Mouse (Mus musculus): ENCODE data around the gene Pilra. TPM values are rescaled to one million over a fixed set of nuclear protein-coding genes. Genes with fewer than 3 reads are reported as not detected.
A peak's percentile ranks its signal among the peaks of the same experiment; 100 is the strongest.

The Pilra gene
- total RNA-seq, 1 experiment = 0.62 TPM

DNA sequence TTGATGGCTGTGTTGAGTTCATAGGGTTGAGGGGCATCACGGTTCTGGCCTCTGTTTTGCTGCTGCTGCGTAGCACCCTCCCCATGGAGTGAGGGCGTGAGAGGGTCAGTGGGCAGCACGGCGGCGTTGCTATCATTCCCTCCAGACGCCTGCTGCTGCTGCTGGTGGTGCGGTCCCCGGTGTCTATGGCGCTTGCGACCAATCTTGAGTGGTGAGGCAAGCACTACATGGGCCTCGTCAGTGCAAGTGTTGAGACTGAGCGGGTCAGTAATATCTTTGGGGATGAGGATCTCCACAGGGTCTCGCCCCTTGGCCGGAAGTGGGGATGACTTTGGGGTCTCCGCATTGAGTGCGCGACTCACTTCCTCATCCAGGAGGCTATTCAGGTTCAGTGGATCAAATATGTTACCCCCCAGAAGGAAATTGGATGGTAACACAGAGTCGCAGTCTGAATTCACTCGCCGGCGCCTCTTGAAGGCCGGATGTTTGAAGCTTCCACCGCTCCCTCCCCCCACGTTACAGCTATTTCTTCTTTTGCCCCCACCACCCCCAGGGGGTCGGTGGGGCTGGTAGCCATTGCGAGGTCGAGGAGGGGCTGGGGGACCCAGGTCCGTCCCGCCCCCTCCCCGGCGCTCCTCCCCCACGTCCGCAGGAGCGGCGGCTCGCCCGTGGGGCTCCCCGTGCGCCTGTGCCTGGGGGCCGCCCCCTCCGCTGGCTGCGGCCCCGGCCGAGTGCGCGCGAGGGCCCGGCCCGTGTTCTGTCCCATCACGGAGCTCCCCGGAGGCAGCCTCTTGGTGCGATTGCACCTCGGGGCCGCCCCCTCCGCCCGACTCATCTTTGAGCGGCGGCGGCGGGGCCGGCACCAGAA, 50.7 kb downstream of the Pilra start:
- TF ChIP-seq CHD2 (IDR thresholded peaks at IDR 0.05; ENCODE audit: low read depth, low read length) (no peak), ZC3H11A (IDR thresholded peaks at IDR 0.05; ENCODE audit: borderline replicate concordance, low read depth, low read length) (no peak), ZNF384 (IDR thresholded peaks at IDR 0.05; ENCODE audit: low read depth, low read length) (no peak), MAFK (IDR thresholded peaks at IDR 0.05; ENCODE audit: insufficient read depth, low read depth, low read length) (no peak), HCFC1 (IDR thresholded peaks at IDR 0.05; ENCODE audit: borderline replicate concordance, insufficient read depth, low read length) (no peak)
- Histone ChIP-seq H3K9me3 (ENCODE audit: control insufficient read depth, insufficient read depth, low read depth, low read length) (no peaks in the 10 kb centered on the region), H3K9ac (ENCODE audit: insufficient read depth, low read depth, low read length, poor library complexity, severe bottlenecking) (peak overlapping the region; percentile 95), H3K4me3 (ENCODE audit: insufficient read depth in 1 of 2, low read depth in 1 of 2, low read length in 2 of 2, poor library complexity in 1 of 2, severe bottlenecking in 1 of 2) (peak overlapping the region; percentile 73 to 76), H3K4me1 (ENCODE audit: control insufficient read depth in 2 of 2, insufficient read depth in 2 of 2, low read length in 2 of 2, poor library complexity in 1 of 2) (peaks cover 0 to 22% of the 10 kb centered on the region in 2 experiments; a peak in 3 of 4 replicates), H3K36me3 (ENCODE audit: control insufficient read depth, insufficient read depth, low read length, poor library complexity, severe bottlenecking) (peaks cover 43% of the 10 kb centered on the region), H3K27ac (ENCODE audit: insufficient read depth, low read depth, low read length, poor library complexity, severe bottlenecking) (peak overlapping the region; percentile 99)
- in situ Hi-C loops (cut with MboI; ENCODE audit: low sequenced_read_pairs in 2 of 2, unreplicated experiment in 2 of 2) = loop anchor here in 1 of 2 experiments (10.0 kb wide), 1 partner anchor 379 kb away; the partner anchor contains the start of gene Cops6
- no peak for DNase-seq (ENCODE audit: low read depth, low spot score)

DNA sequence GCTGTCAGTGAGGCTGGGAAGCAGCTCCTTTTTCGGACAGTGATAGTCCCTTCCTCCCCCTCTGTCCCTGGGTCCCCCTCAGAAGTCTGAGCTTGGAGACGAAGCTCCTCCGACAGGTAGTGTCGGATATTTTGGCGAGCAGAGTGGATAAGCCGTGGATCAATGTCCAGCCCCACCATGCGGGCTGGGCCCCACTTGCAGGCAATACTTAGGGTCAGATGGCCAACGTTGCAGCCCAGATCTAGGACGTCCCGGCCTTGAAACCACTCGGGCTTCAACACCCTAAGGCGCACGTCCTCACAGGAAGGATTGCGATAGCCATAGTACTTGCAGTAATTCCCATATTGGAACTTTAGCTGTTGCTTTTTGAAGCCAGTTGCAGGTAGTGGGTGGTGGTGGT, 51.5 kb downstream of the Pilra start:
- TF ChIP-seq ZC3H11A (IDR thresholded peaks at IDR 0.05; ENCODE audit: borderline replicate concordance, low read depth, low read length) (no peak), ZNF384 (IDR thresholded peaks at IDR 0.05; ENCODE audit: low read depth, low read length) (no peak), HCFC1 (IDR thresholded peaks at IDR 0.05; ENCODE audit: borderline replicate concordance, insufficient read depth, low read length) (no peak), MAFK (IDR thresholded peaks at IDR 0.05; ENCODE audit: insufficient read depth, low read depth, low read length) (no peak), CHD2 (IDR thresholded peaks at IDR 0.05; ENCODE audit: low read depth, low read length) (no peak)
- no peak for DNase-seq (ENCODE audit: low read depth, low spot score)
- H3K4me1 ChIP-seq (ENCODE audit: control insufficient read depth in 2 of 2, insufficient read depth in 2 of 2, low read length in 2 of 2, poor library complexity in 1 of 2) = peaks cover 2 to 25% of the 10 kb centered on the region in 2 experiments
- no peaks in the 10 kb centered on the region for H3K9me3 ChIP-seq (ENCODE audit: control insufficient read depth, insufficient read depth, low read depth, low read length)
- H3K9ac ChIP-seq (ENCODE audit: insufficient read depth, low read depth, low read length, poor library complexity, severe bottlenecking) = peak overlapping the region; percentile 95; the same call in 1 of the 2 replicates
- in situ Hi-C loops (cut with MboI; ENCODE audit: low sequenced_read_pairs in 2 of 2, unreplicated experiment in 2 of 2) = loop anchor here in 1 of 2 experiments (10.0 kb wide), 1 partner anchor 380 kb away; the partner anchor contains the start of gene Cops6
- peaks cover 46% of the 10 kb centered on the region for H3K36me3 ChIP-seq (ENCODE audit: control insufficient read depth, insufficient read depth, low read length, poor library complexity, severe bottlenecking)
- H3K4me3 ChIP-seq (ENCODE audit: insufficient read depth in 1 of 2, low read depth in 1 of 2, low read length in 2 of 2, poor library complexity in 1 of 2, severe bottlenecking in 1 of 2) = peak overlapping the region; percentile 3 to 73; a peak in 3 of 4 replicates
- no peak overlapping the region for H3K27ac ChIP-seq (ENCODE audit: insufficient read depth, low read depth, low read length, poor library complexity, severe bottlenecking)

DNA sequence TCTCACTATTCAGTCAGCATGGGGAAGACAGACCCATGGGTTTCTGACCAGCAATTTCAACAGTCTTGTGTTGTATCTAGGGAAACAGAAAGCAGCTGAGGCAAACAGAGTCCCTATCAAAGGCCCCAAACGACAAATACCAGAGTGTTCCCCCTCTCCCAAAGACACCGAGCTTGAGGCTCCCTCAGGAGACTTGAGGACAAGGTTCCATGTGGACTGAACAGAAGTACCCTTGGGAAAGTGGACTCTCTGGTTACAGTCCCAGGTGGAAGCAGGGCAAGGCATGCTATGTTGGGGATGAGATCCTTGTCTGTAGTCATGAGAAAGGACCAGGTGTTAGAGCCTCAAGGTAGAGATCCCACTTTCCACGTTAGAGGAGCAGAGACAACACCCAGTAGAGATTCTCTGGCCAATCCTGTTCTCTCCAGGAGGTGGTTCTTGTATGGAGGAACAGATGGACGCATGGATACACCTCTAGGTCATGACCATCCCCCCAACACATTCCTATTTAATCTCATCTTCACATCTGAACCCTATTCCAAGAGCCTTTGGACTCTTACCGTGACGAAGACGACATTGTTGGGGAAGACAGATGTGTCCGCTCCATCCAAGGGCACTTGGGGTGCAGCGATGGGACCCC, 52.1 kb downstream of the Pilra start:
- Histone ChIP-seq H3K4me3 (ENCODE audit: insufficient read depth in 1 of 2, low read depth in 1 of 2, low read length in 2 of 2, poor library complexity in 1 of 2, severe bottlenecking in 1 of 2) (peak overlapping the region; percentile 3 to 73; a peak in 2 of 4 replicates), H3K36me3 (ENCODE audit: control insufficient read depth, insufficient read depth, low read length, poor library complexity, severe bottlenecking) (peaks cover 46% of the 10 kb centered on the region), H3K9me3 (ENCODE audit: control insufficient read depth, insufficient read depth, low read depth, low read length) (no peaks in the 10 kb centered on the region), H3K27ac (ENCODE audit: insufficient read depth, low read depth, low read length, poor library complexity, severe bottlenecking) (no peak overlapping the region), H3K9ac (ENCODE audit: insufficient read depth, low read depth, low read length, poor library complexity, severe bottlenecking) (peak overlapping the region; percentile 95; the same call in 1 of the 2 replicates), H3K4me1 (ENCODE audit: control insufficient read depth in 2 of 2, insufficient read depth in 2 of 2, low read length in 2 of 2, poor library complexity in 1 of 2) (peaks cover 2 to 25% of the 10 kb centered on the region in 2 experiments)
- no peak for DNase-seq (ENCODE audit: low read depth, low spot score)
- no peak for TF ChIP-seq CHD2 (IDR thresholded peaks at IDR 0.05; ENCODE audit: low read depth, low read length)
- no peak for TF ChIP-seq MAFK (IDR thresholded peaks at IDR 0.05; ENCODE audit: insufficient read depth, low read depth, low read length)
- TF ChIP-seq ZNF384 (IDR thresholded peaks at IDR 0.05; ENCODE audit: low read depth, low read length) = no peak
- TF ChIP-seq HCFC1 (IDR thresholded peaks at IDR 0.05; ENCODE audit: borderline replicate concordance, insufficient read depth, low read length) = no peak
- no peak for TF ChIP-seq ZC3H11A (IDR thresholded peaks at IDR 0.05; ENCODE audit: borderline replicate concordance, low read depth, low read length)
- in situ Hi-C loops (cut with MboI; ENCODE audit: low sequenced_read_pairs in 2 of 2, unreplicated experiment in 2 of 2) = loop anchor here in 1 of 2 experiments (10.0 kb wide), 1 partner anchor 381 kb away; the partner anchor contains the start of gene Cops6

DNA sequence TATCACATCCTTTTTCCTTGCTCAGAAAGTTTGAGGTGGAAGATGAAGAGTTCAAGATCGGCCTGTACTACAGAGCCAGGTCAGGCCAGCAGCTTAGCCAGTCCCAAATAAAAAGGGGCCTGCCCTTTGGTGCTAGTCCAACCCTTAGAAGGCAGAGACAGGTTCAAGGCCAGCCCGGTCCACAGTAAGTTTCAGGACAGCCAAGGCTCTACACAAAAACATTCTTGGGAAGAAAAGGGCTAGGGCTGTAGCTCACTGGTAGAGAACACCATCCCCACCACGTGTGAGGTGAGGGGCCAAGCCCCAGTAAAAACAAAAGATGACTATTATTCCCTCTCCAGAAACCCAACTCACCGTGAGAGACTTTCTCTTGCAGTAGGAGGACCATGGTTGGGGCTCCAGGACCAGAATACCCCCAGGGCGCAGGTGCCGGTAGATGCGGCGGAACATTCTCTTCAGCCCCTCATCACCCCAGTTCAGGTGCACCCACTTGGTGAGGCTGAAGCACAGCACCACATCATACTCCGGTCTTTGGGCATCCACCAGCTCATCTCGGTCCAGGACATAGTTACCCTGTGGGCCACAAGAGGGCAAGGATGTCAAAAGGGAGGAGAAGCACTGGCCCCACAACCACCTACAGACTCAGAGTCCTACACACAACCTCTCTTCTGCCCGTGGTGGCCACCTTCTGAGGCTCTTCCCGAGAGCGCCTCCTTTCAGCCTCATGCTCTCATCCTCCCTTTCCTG, 53.1 kb downstream of the Pilra start:
- TF ChIP-seq CHD2 (IDR thresholded peaks at IDR 0.05; ENCODE audit: low read depth, low read length) = no peak
- no peak for TF ChIP-seq ZC3H11A (IDR thresholded peaks at IDR 0.05; ENCODE audit: borderline replicate concordance, low read depth, low read length)
- TF ChIP-seq ZNF384 (IDR thresholded peaks at IDR 0.05; ENCODE audit: low read depth, low read length) = no peak
- TF ChIP-seq MAFK (IDR thresholded peaks at IDR 0.05; ENCODE audit: insufficient read depth, low read depth, low read length) = no peak
- TF ChIP-seq HCFC1 (IDR thresholded peaks at IDR 0.05; ENCODE audit: borderline replicate concordance, insufficient read depth, low read length) = no peak
- no peak for DNase-seq (ENCODE audit: low read depth, low spot score)
- in situ Hi-C loops (cut with MboI; ENCODE audit: low sequenced_read_pairs in 2 of 2, unreplicated experiment in 2 of 2) = loop anchor here in 1 of 2 experiments (10.0 kb wide), 1 partner anchor 382 kb away; the partner anchor contains the start of gene Cops6
- H3K27ac ChIP-seq (ENCODE audit: insufficient read depth, low read depth, low read length, poor library complexity, severe bottlenecking) = no peak overlapping the region
- H3K9me3 ChIP-seq (ENCODE audit: control insufficient read depth, insufficient read depth, low read depth, low read length) = no peaks in the 10 kb centered on the region
- H3K4me3 ChIP-seq (ENCODE audit: insufficient read depth in 1 of 2, low read depth in 1 of 2, low read length in 2 of 2, poor library complexity in 1 of 2, severe bottlenecking in 1 of 2) = peak overlapping the region in 1 of 2 experiments; percentile 73; a peak in 1 of 4 replicates
- H3K9ac ChIP-seq (ENCODE audit: insufficient read depth, low read depth, low read length, poor library complexity, severe bottlenecking) = peak overlapping the region; percentile 1; the same call in 1 of the 2 replicates
- peaks cover 46% of the 10 kb centered on the region for H3K36me3 ChIP-seq (ENCODE audit: control insufficient read depth, insufficient read depth, low read length, poor library complexity, severe bottlenecking)
- peaks cover 2 to 22% of the 10 kb centered on the region in 2 experiments for H3K4me1 ChIP-seq (ENCODE audit: control insufficient read depth in 2 of 2, insufficient read depth in 2 of 2, low read length in 2 of 2, poor library complexity in 1 of 2)

Measured in ES-E14 (cell line).